In genomic region chr16:24198291-24198690, GRCm38 (mm10) we compare ENCODE assay signal across 19 mouse cellular contexts.
A peak's percentile ranks its signal among the peaks of the same experiment; 100 is the strongest.
DNase-seq lines count a peak whose midpoint lies in the region; TF ChIP-seq lines count a peak whose summit lies in the region.
"Had no signal": no experiment of that assay in that cellular context is flagged by ENCODE, and none has a peak within 500 bp of the region (broad histone marks: within the 10 kb centered on the region; RNA-seq: fewer than 3 reads in every experiment).

No protein-coding gene starts in this region.

- no peak overlapping the region for H3K4me3 ChIP-seq in embryonic fibroblast, embryonic 13.5 days (ENCODE audit: insufficient read depth, low read length)
- H3K4me3 ChIP-seq: embryonic facial prominence, embryonic 15.5 days; forebrain, embryonic 15.5 days; heart, adult 2 months; heart, embryonic 15.5 days; hindbrain, embryonic 13.5 days had no signal

- H3K4me1 ChIP-seq in embryonic fibroblast, embryonic 13.5 days (ENCODE audit: control insufficient read depth, insufficient read depth, low read length): peaks cover 6% of the 10 kb centered on the region; the same call in 1 of the 2 replicates
- H3K4me1 ChIP-seq: embryonic facial prominence, embryonic 15.5 days; hindbrain, embryonic 13.5 days had no signal

- peak; percentile 49 for DNase-seq in adrenal gland, postnatal 14 days
- no peak for DNase-seq in adrenal gland, postnatal 4 days (ENCODE audit: low spot score in 2 of 2)
- DNase-seq in 3T3-L1 (ENCODE audit: low read depth, low spot score): peak; percentile 77
- peak; percentile 13 for DNase-seq in Muller cell, postnatal 12 days (ENCODE audit: inconsistent ontology term)
- DNase-seq in layer of hippocampus, postnatal 10 days (ENCODE audit: low spot score in 2 of 2): no peak
- DNase-seq: B cell, adult 2 months; cerebellum, adult 2 months; cerebellum, postnatal 14 days; embryo, embryonic 11 days; gastrocnemius, postnatal 14 days; heart, adult 2 months; heart, postnatal 14 days; kidney, adult 11 months had no signal

- no peak for TF ChIP-seq POLR2A in embryonic fibroblast, embryonic 13.5 days (IDR thresholded peaks at IDR 0.05; ENCODE audit: low read depth, low read length)

- TF ChIP-seq CTCF in embryonic fibroblast, embryonic 13.5 days (IDR thresholded peaks at IDR 0.05; ENCODE audit: borderline replicate concordance, insufficient read depth, low read length): no peak

- 0 out of 2 replicates have a peak overlapping the region, but pooled peaks have one; percentile 32 for H3K27ac ChIP-seq in embryonic fibroblast, embryonic 13.5 days (ENCODE audit: insufficient read depth, low read length)
- H3K27ac ChIP-seq: embryonic facial prominence, embryonic 15.5 days; forebrain, embryonic 15.5 days; heart, adult 2 months; heart, embryonic 15.5 days; hindbrain, embryonic 13.5 days; hindbrain, postnatal 0 days had no signal

Comparison
In these comparisons a context has a peak if more than half of its experiments do, and no peak if none do; other contexts are left out.
1. DNase-seq: peak in adrenal gland, postnatal 14 days (single experiment), 3T3-L1 (single experiment) and Muller cell, postnatal 12 days (single experiment); none in adrenal gland, postnatal 4 days (0 of 2) and layer of hippocampus, postnatal 10 days (0 of 2).